Mouse (Mus musculus) forebrain, embryonic 13.5 days (tissue): Measurements from ENCODE around the gene Rpl37. TPM values are rescaled to one million over a fixed set of nuclear protein-coding genes. Genes with fewer than 3 reads are reported as not detected.

Experiments used
- ATAC-seq: fragments of 200-750 bp; cut with Nextera tagmentation; 2 replicates; pipeline ENCODE4 v1.8.0; 2017
- H3K27ac ChIP-seq: fragments of 300-500 bp; sonication (generic); 2 replicates; pipeline ENCODE4 v1.5.1; 2015; ENCODE audit warnings: inconsistent platforms, mild to moderate bottlenecking, moderate library complexity
- H3K27me3 ChIP-seq: fragments of 300-500 bp; sonication (generic); 2 replicates; pipeline ENCODE4 v1.6.1; 2015; ENCODE audit warnings: mild to moderate bottlenecking, inconsistent platforms
- H3K36me3 ChIP-seq: fragments of 300-500 bp; sonication (generic); 2 replicates; pipeline ENCODE4 v1.6.1; 2015; ENCODE audit warnings: mild to moderate bottlenecking, inconsistent platforms; ENCODE audit not compliant: poor library complexity, severe bottlenecking
- H3K4me1 ChIP-seq: fragments of 300-500 bp; sonication (generic); 2 replicates; pipeline ENCODE4 v1.6.1; 2015; ENCODE audit warnings: inconsistent platforms
- H3K4me2 ChIP-seq: fragments of 300-500 bp; sonication (generic); 2 replicates; pipeline ENCODE4 v1.6.1; 2015; ENCODE audit warnings: inconsistent platforms, mild to moderate bottlenecking, moderate library complexity
- H3K4me3 ChIP-seq: fragments of 300-500 bp; sonication (generic); 2 replicates; pipeline ENCODE4 v1.5.1; 2015; ENCODE audit warnings: mild to moderate bottlenecking, inconsistent platforms
- H3K9ac ChIP-seq: fragments of 300-500 bp; sonication (generic); 2 replicates; pipeline ENCODE4 v1.6.1; 2015; ENCODE audit warnings: mild to moderate bottlenecking, inconsistent platforms
- H3K9me3 ChIP-seq: fragments of 300-500 bp; sonication (generic); replicated peaks from 2 replicates; pipeline ENCODE4 v1.6.1; 2016; ENCODE audit warnings: inconsistent platforms
- WGBS: fragments of 180-500 bp; shearing (Covaris S2); methylation state at CpG from one replicate; pipeline ENCODE4 v1.1.7; 2015; 5-methylcytosine and 5-hydroxymethylcytosine counted together
- polyA plus RNA-seq: library from polyadenylated mRNA; unstranded; fragments of >200 nt; fragmentation: Nextera tagmentation; extraction: Ambion mirVana; gene quantifications from 2 replicates; pipeline ENCODE4 v1.2.1, GENCODE M21; 2015

Rpl37 gene
- polyA plus RNA-seq, 1 experiment from 2014 or later, result 548 TPM

GRCm38 (mm10) chr15:5165121-5165773 lies 48.8 kb downstream of the Rpl37 start:
- no peak overlapping the region for H3K27ac ChIP-seq
- no peaks in the 10 kb centered on the region for H3K4me1 ChIP-seq
- H3K36me3 ChIP-seq, result peaks cover 67% of the 10 kb centered on the region
- ATAC-seq, result no peak
- no peaks in the 10 kb centered on the region for H3K27me3 ChIP-seq
- 80% methylated on average over 12 of the region's 12 CpGs for WGBS
- no peak overlapping the region for H3K4me3 ChIP-seq
- no peak overlapping the region for H3K9ac ChIP-seq
- H3K4me2 ChIP-seq, result no peak overlapping the region
- no peaks in the 10 kb centered on the region for H3K9me3 ChIP-seq

Other genes with a start within 250 kb of the Rpl37 start
- not detected in 2 replicates for gene Mroh2b, start 217.9 kb upstream of the Rpl37 start, polyA plus RNA-seq
- 0.06 TPM in 2 replicates for gene C7, start 52.9 kb upstream of the Rpl37 start, polyA plus RNA-seq
- 0.60 and 0.85 TPM in 2 replicates for gene Card6, start 8.1 kb upstream of the Rpl37 start, polyA plus RNA-seq
- 11.3 and 12.5 TPM in 2 replicates for gene Prkaa1, start 27.2 kb downstream of the Rpl37 start, polyA plus RNA-seq
- 52.5 and 52.8 TPM in 2 replicates for gene Ttc33, start 68.9 kb downstream of the Rpl37 start, polyA plus RNA-seq
- 0.36 and 0.37 TPM in 2 replicates for gene Ptger4, start 127.5 kb downstream of the Rpl37 start, polyA plus RNA-seq